Mouse (Mus musculus) CH12.LX (cell line): ENCODE measurements around the gene Tulp2. TPM values are rescaled to one million over a fixed set of nuclear protein-coding genes. Genes with fewer than 3 reads are reported as not detected.

Experiments used
- DNase-seq: peaks from one replicate; pipeline ENCODE4 v3.0.0-alpha.2; 2013; ENCODE audit errors: extremely low read depth
- H3K27ac ChIP-seq: 2 replicates; pipeline ENCODE4 v1.5.1; 2012; ENCODE audit warnings: low read depth, mild to moderate bottlenecking, control low read depth, moderate library complexity; ENCODE audit not compliant: insufficient read depth
- H3K27me3 ChIP-seq: replicated peaks from 2 replicates; pipeline ENCODE3; 2012; ENCODE audit warnings: inconsistent platforms
- H3K36me3 ChIP-seq, 2 experiments: replicated peaks in 1 of 2; 2 replicates each; pipeline versions ENCODE3 to v1.6.1; 2012; ENCODE audit warnings: inconsistent platforms in 1 of 2, low read length in 1 of 2, mild to moderate bottlenecking in 1 of 2, mixed read lengths in 1 of 2, moderate library complexity in 1 of 2; ENCODE audit not compliant: control insufficient read depth in 1 of 2, insufficient read depth in 1 of 2
- H3K4me1 ChIP-seq, 2 experiments: 2 replicates each; pipeline ENCODE4 v1.6.1; 2012; ENCODE audit warnings: inconsistent platforms in 1 of 2, moderate library complexity in 1 of 2; ENCODE audit not compliant: insufficient read depth in 2 of 2, control insufficient read depth in 1 of 2
- H3K4me2 ChIP-seq: 2 replicates; pipeline ENCODE4 v1.6.1; 2012; ENCODE audit warnings: low read depth, mild to moderate bottlenecking, control low read depth; ENCODE audit not compliant: poor library complexity, insufficient read depth, severe bottlenecking
- H3K4me3 ChIP-seq, 3 experiments: fragments of 150-350 bp in 1 of 3; sonication (generic) in 1 of 3; replicated peaks in 1 of 3; 2 replicates each; pipeline versions ENCODE3 to v1.5.1; 2011 to 2012; ENCODE audit warnings: low read depth in 2 of 3, low read length in 2 of 3, mild to moderate bottlenecking in 2 of 3, moderate library complexity in 2 of 3, control low read depth in 1 of 3, improper control_type of control experiment in 1 of 3, inconsistent platforms in 1 of 3, mixed read lengths in 1 of 3; ENCODE audit not compliant: poor library complexity in 1 of 3
- H3K79me2 ChIP-seq: replicated peaks from 2 replicates; pipeline ENCODE4 v1.6.1; 2012; ENCODE audit warnings: mild to moderate bottlenecking, moderate library complexity; ENCODE audit not compliant: control insufficient read depth, poor library complexity, insufficient read depth, severe bottlenecking; ENCODE audit errors: extremely low read depth
- H3K9ac ChIP-seq: 2 replicates; pipeline ENCODE4 v1.6.1; 2012; ENCODE audit warnings: low read depth, mild to moderate bottlenecking, control low read depth, moderate library complexity; ENCODE audit not compliant: insufficient read depth
- H3K9me3 ChIP-seq: replicated peaks from 2 replicates; pipeline ENCODE3; 2012; ENCODE audit warnings: low read length, inconsistent platforms, mixed read lengths
- BHLHE40 ChIP-seq: IDR thresholded peaks from 2 replicates; pipeline ENCODE4 v1.6.1; 2011; ENCODE audit warnings: mild to moderate bottlenecking, low read depth, low read length, improper control_type of control experiment
- CHD1 ChIP-seq: IDR thresholded peaks from 2 replicates; pipeline ENCODE4 v1.6.1; 2012; ENCODE audit warnings: low read depth, low read length, improper control_type of control experiment, inconsistent platforms
- CHD2 ChIP-seq: IDR thresholded peaks from 2 replicates; pipeline ENCODE4 v1.6.1; 2011; ENCODE audit warnings: low read length, improper control_type of control experiment
- CTCF ChIP-seq, 2 experiments: IDR thresholded peaks in 1 of 2; conservative IDR thresholded peaks in 1 of 2; 2 replicates each; pipeline ENCODE4 v1.5.1; 2011 to 2012; ENCODE audit warnings: low read depth in 2 of 2, low read length in 2 of 2, improper control_type of control experiment in 1 of 2, inconsistent platforms in 1 of 2, mild to moderate bottlenecking in 1 of 2, moderate library complexity in 1 of 2
- E2F4 ChIP-seq: IDR thresholded peaks from 2 replicates; pipeline ENCODE4 v1.6.1; 2011; ENCODE audit warnings: low read depth, low read length, improper control_type of control experiment; ENCODE audit not compliant: insufficient replicate concordance
- ELF1 ChIP-seq: IDR thresholded peaks from 2 replicates; pipeline ENCODE4 v1.6.1; 2014; ENCODE audit warnings: low read depth, mild to moderate bottlenecking, inconsistent platforms, low read length, improper control_type of control experiment
- EP300 ChIP-seq: IDR thresholded peaks from 2 replicates; pipeline ENCODE4 v1.6.1; 2011; ENCODE audit warnings: low read length, improper control_type of control experiment
- GABPA ChIP-seq: IDR thresholded peaks from 2 replicates; pipeline ENCODE4 v1.6.1; 2012; ENCODE audit warnings: low read depth, low read length, improper control_type of control experiment, inconsistent platforms; ENCODE audit not compliant: insufficient replicate concordance
- HCFC1 ChIP-seq: IDR thresholded peaks from 2 replicates; pipeline ENCODE4 v1.6.1; 2012; ENCODE audit warnings: low read depth, mild to moderate bottlenecking, inconsistent platforms, low read length, improper control_type of control experiment
- JUN ChIP-seq: IDR thresholded peaks from 2 replicates; pipeline ENCODE4 v1.6.1; 2011; ENCODE audit warnings: low read depth, mild to moderate bottlenecking, low read length, improper control_type of control experiment, moderate library complexity; ENCODE audit not compliant: insufficient read depth
- MAX ChIP-seq: IDR thresholded peaks from 2 replicates; pipeline ENCODE4 v1.6.1; 2011; ENCODE audit warnings: low read length, improper control_type of control experiment
- MAZ ChIP-seq: IDR thresholded peaks from 2 replicates; pipeline ENCODE4 v1.6.1; 2012; ENCODE audit warnings: low read depth, mild to moderate bottlenecking, inconsistent platforms, low read length, improper control_type of control experiment, moderate library complexity
- MEF2A ChIP-seq: IDR thresholded peaks from 2 replicates; pipeline ENCODE4 v1.6.1; 2014; ENCODE audit warnings: low read depth, mild to moderate bottlenecking, inconsistent platforms, low read length, improper control_type of control experiment, borderline replicate concordance
- MXI1 ChIP-seq: IDR thresholded peaks from 2 replicates; pipeline ENCODE4 v1.6.1; 2011; ENCODE audit warnings: mild to moderate bottlenecking, low read depth, low read length, improper control_type of control experiment
- MYC ChIP-seq: IDR thresholded peaks from 2 replicates; pipeline ENCODE4 v1.6.1; 2011; ENCODE audit warnings: low read depth, mild to moderate bottlenecking, improper control_type of control experiment, low read length
- PAX5 ChIP-seq: IDR thresholded peaks from 2 replicates; pipeline ENCODE4 v1.6.1; 2012; ENCODE audit warnings: low read length, inconsistent platforms, mixed read lengths
- POLR2AphosphoS2 ChIP-seq: IDR thresholded peaks from 2 replicates; pipeline ENCODE4 v1.6.1; 2011; ENCODE audit warnings: low read depth, low read length, improper control_type of control experiment
- RAD21 ChIP-seq: IDR thresholded peaks from 2 replicates; pipeline ENCODE4 v1.6.1; 2011; ENCODE audit warnings: low read depth, mild to moderate bottlenecking, low read length, improper control_type of control experiment, moderate library complexity
- RCOR1 ChIP-seq: conservative IDR thresholded peaks from 2 replicates; pipeline ENCODE4 v1.6.1; 2012; ENCODE audit warnings: low read depth, mild to moderate bottlenecking, inconsistent platforms, low read length, improper control_type of control experiment
- SIN3A ChIP-seq: IDR thresholded peaks from 2 replicates; pipeline ENCODE4 v1.6.1; 2012; ENCODE audit warnings: low read length, improper control_type of control experiment, inconsistent platforms
- SMC3 ChIP-seq: IDR thresholded peaks from 2 replicates; pipeline ENCODE4 v1.6.1; 2011; ENCODE audit warnings: low read depth, low read length, improper control_type of control experiment
- TBP ChIP-seq: conservative IDR thresholded peaks from 2 replicates; pipeline ENCODE4 v1.6.1; 2011; ENCODE audit warnings: low read depth, low read length, improper control_type of control experiment
- USF2 ChIP-seq: conservative IDR thresholded peaks from 2 replicates; pipeline ENCODE4 v1.6.1; 2011; ENCODE audit warnings: low read depth, low read length, improper control_type of control experiment
- ZNF384 ChIP-seq: IDR thresholded peaks from 2 replicates; pipeline ENCODE4 v1.6.1; 2012; ENCODE audit warnings: low read depth, low read length, improper control_type of control experiment, inconsistent platforms
- dilution Hi-C: fragments of 300-500 bp; cut with MboI; formaldehyde crosslinking; loops from 2 replicates; pipeline ENCODE4 v1.14.3; 2020; ENCODE audit warnings: low sequenced_read_pairs; ENCODE audit not compliant: extremely low pct_unique_long_range_greater_than_20kb, extremely low pct_ligation_motif_present
- in situ Hi-C: fragments of 300-500 bp; cut with MboI; formaldehyde crosslinking; loops from 3 replicates; pipeline ENCODE4 v1.14.3; 2019; ENCODE audit warnings: low sequenced_read_pairs, low pct_ligation_motif_present, low pct_unique_long_range_greater_than_20kb, mixed read lengths
- polyA plus RNA-seq: library from polyadenylated mRNA; unstranded; fragments of >175 nt; gene quantifications from 2 replicates; pipeline ENCODE4 v1.2.1, GENCODE M21; 2012; ENCODE audit warnings: low read depth; ENCODE audit not compliant: insufficient read length
- total RNA-seq, 2 experiments: library from RNA; depleted of rRNA; stranded (reverse); fragments of 300-350 nt in 1 of 2; fragments of >200 nt in 1 of 2; gene quantifications; 2 replicates each; pipeline ENCODE4 v1.2.3; 2012 to 2014

Gene Tulp2
- total and polyA plus RNA-seq, 3 experiments = 0.13 TPM; not detected in 2

- TF ChIP-seq JUN (no peak), ZNF384 (no peak), HCFC1 (0 out of 2 replicates have a peak, but pooled peaks have one; percentile 39), E2F4 (no peak), GABPA (no peak), ELF1 (no peak), MAZ (no peak; the same call in 1 of the 2 replicates), SIN3A (no peak), USF2 (no peak), POLR2AphosphoS2 (no peak), CTCF (conservative IDR thresholded peaks at IDR 0.05 in 1 of 2, IDR thresholded peaks at IDR 0.05 in 1 of 2; ENCODE audit: low read depth in 2 of 2, low read length in 2 of 2) (peak; percentile 71 to 90), CHD2 (no peak), TBP (no peak), MEF2A (0 out of 2 replicates have a peak, but pooled peaks have one; percentile 29), MYC (no peak)
Measured at GRCm38 (mm10) chr7:45555787-45556186, 74.1 kb downstream of the Tulp2 start (continued).

DNA sequence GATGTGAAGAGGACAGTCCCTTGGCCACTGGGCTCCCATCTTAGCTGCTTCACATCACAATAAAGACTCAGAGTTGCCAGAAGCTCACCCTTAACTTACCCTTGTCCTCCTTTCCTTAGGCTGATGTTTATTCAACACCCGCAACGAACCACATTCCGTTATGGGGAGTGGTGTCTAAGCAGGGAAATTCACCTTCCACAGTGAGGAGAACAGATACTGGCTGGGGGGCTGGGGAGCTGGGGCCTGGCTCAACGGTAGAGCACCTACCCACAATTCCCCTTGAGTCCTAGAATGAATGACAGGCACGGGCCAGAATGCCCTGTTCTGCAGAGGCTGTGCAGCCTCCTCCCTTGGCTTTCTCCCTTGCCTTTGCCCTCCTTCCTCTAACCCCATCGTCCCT is 77.2 kb downstream of the Tulp2 start:
- Histone ChIP-seq H3K27ac (no peak overlapping the region), H3K4me1 (peaks cover 0 to 48% of the 10 kb centered on the region in 2 experiments; a peak in 2 of 4 replicates), H3K9ac (no peak overlapping the region), H3K4me3 (no peak overlapping the region), H3K36me3 (peaks cover 0 to 5% of the 10 kb centered on the region in 2 experiments), H3K79me2 (no peaks in the 10 kb centered on the region), H3K9me3 (no peaks in the 10 kb centered on the region), H3K4me2 (no peak overlapping the region), H3K27me3 (no peaks in the 10 kb centered on the region)
- TF ChIP-seq RCOR1 (no peak), ELF1 (no peak), SIN3A (no peak), RAD21 (no peak), EP300 (no peak), CHD1 (no peak), BHLHE40 (no peak), GABPA (no peak), CHD2 (no peak), PAX5 (no peak), USF2 (no peak), MXI1 (no peak), MAX (no peak), SMC3 (no peak)
- dilution Hi-C loops (no loop called here), in situ Hi-C loops (no loop called here)
- DNase-seq = no peak
